Mouse (Mus musculus) adrenal gland, postnatal 25 days (tissue): ENCODE results near the gene Hexa. TPM values are rescaled to one million over a fixed set of nuclear protein-coding genes. Genes with fewer than 3 reads are reported as not detected.
A peak's percentile ranks its signal among the peaks of the same experiment; 100 is the strongest.

Experiments
- DNase-seq: peaks from one replicate; pipeline ENCODE4 v3.0.0; 2021; ENCODE audit warnings: mixed read lengths
- total RNA-seq: library from RNA; stranded (reverse); gene quantifications from 2 replicates; pipeline ENCODE4 v1.2.3, GENCODE M21; 2021

Hexa gene
- total RNA-seq, 1 experiment from 2014 or later = 158 TPM

DNA sequence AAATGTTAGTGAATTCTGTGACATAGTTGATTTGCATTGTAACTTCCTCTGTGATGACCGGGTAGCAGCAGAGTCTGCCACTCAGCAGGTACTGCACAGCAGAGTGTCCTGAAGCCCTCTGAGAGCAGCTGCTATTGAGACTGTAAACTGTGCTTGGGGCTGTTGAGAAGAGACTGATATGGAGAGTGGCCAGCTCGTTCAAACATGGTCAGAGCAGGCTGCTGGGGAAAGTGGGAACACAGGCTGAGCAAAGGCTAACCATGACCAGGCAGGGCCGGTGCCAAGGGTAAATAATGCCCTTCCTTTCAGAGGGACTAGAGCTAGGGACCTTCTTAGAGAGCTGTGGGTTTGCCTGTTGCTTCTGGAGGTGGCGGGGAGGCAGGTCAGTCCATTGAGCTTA lies 14.4 kb downstream of the Hexa start:
- DNase-seq = no peak

DNA sequence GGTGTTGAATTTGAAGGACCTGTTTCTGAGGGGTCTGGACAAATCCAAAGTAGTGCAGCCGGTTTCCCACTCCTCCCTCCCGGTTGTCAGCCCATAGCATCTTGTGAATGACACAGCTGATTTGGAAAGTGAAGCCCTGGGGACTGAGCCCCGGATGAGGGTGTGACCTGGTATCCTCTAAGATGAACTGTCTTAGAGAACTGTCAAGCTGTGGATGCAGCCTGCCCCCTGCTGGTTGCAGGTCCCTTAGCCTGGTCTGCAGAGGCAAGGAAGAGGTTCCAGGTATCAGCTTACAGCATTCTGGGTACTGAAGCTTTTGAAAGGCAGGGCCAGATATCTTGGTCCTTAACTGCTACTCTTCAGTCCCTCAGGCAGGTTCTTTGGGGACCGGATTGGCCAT lies 26.3 kb downstream of the Hexa start:
- peak; percentile 85 for DNase-seq

DNA sequence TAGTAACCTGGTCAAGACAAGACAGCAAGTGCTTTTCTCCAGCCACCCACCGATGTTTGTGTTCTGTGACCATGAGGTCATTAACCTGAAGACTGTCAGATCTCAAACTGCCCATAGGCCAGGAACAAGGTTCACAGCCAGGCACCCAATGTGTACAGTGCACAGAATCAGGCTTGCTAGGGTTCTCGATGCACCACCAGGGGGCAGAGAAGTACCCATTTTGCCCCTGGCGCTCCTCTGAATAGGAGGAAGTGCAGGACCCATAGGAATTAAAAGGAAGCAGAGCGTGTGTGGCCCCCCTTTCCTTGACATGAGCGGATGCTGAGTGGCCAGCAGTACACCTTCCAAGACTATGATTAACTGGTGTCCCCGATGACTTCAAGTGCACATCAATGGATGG lies 27.8 kb downstream of the Hexa start:
- DNase-seq = peak; percentile 61

DNA sequence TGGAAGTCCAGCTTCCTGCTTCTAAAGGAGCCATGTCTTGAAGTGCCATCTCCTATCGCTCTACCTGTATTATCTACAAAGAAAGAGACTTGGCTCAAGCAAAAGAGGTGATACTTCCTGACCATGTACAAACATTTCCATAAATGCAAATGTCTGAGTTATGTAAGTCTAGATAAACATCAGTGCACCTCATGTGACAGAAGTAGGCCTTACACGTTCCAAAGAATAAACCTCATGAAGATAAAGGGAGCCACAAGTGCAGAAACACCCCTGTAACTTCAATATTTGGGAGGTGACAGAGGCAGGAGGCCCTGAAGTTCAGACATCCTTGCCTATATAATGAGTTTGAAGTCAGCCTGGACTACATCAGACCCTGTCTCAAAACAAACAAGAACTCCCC lies 32.5 kb downstream of the Hexa start:
- DNase-seq = no peak

GRCm38 (mm10) chr9:59577401-59577800 lies 38.1 kb downstream of the Hexa start:
- no peak for DNase-seq

GRCm38 (mm10) chr9:59577844-59578504 lies 38.6 kb downstream of the Hexa start, which contains the start of gene Celf6:
TSS of gene Celf6 (plus strand) at chr9:59577917.
- peak; percentile 90 for DNase-seq

- DNase-seq = no peak
These were observed 39.1 kb downstream of the Hexa start for GRCm38 (mm10) chr9:59578505-59578867.

- peak; percentile 65 for DNase-seq
These were observed 45.5 kb downstream of the Hexa start for GRCm38 (mm10) chr9:59584871-59585308.

DNA sequence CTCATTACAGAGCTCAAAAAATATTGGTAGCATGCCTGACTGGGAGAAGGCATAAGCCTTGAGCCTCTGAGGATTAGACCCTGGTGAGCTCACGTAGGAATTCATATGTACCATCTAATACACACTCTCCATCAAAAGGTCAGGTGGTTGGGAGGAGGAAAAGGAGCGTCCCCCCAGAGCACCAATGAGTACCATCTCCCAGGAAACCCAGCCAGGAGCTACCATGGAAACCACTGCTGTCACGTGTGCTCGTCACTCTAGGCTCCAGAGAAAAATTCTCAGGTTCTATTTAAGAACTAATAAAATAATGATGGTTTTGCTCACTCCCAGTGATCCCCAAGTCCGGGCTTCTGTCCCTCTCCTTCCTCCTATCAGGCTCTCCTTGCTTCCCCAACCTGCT lies 48.9 kb downstream of the Hexa start:
- no peak for DNase-seq

- no peak for DNase-seq
These were observed 49.7 kb downstream of the Hexa start for GRCm38 (mm10) chr9:59588710-59589671.

- DNase-seq = no peak
These were observed 50.5 kb downstream of the Hexa start for GRCm38 (mm10) chr9:59589703-59590439.

- no peak for DNase-seq
These were observed 62.3 kb downstream of the Hexa start for GRCm38 (mm10) chr9:59601661-59602060.

DNA sequence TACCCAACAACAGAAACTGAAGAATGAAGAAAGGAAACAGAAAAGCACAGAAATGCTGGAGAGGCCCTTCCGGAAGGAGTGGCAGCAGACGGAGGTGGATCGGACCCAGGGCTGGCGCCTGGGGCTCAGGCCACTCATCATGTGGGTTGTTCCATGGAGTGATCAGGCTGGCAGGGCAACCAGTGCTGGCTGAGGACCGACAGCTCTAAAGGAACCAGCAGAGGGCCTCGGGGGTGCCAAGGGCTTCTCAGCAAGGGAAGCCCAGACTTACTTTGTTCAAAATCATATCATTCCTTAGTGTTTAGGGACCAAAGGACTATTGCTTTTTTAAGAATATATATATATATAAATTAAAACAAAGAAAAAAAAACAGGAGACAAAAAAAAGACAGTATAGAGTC lies 66.6 kb downstream of the Hexa start:
- no peak for DNase-seq

DNA sequence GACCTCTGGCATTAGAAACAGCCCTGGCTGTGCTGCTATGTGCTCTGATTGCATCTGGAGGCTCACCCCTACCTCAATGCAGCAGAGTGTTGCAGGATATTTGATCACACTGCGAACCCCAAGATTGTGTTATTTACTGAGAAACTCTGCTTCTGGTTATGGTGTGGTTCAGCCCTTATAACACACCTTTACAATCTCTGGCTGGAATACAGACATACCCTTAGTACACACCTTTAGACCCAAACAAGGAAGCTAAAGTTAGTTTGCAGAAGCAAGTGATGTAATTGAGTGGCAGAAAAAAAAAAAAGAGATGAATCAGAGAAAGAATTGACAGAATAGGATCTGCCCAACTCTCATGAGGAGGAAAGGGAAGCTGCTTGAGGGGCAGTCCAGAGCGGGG lies 71.6 kb downstream of the Hexa start:
- DNase-seq = no peak

Other genes starting within 250 kb of the Hexa start
- 28.6 and 31.1 TPM in 2 replicates for gene Adpgk, start 248.0 kb upstream of the Hexa start, total RNA-seq
- 8.3 and 11.4 TPM in 2 replicates for gene Bbs4, start 186.0 kb upstream of the Hexa start, total RNA-seq
- 138 and 142 TPM in 2 replicates for gene Arih1, start 52.9 kb upstream of the Hexa start, total RNA-seq
- gene Tmem202, start 307 bp downstream of the Hexa start, total RNA-seq = 3.5 and 5.0 TPM in 2 replicates
- gene Celf6, start 38.4 kb downstream of the Hexa start, total RNA-seq = 4.0 and 5.3 TPM in 2 replicates
- 29.7 and 35.8 TPM in 2 replicates for gene Parp6, start 77.7 kb downstream of the Hexa start, total RNA-seq
- 706 and 770 TPM in 2 replicates for gene Pkm, start 116.8 kb downstream of the Hexa start, total RNA-seq
- 0.12 and 0.24 TPM in 2 replicates for gene Gramd2, start 140.6 kb downstream of the Hexa start, total RNA-seq
- 11.4 and 12.2 TPM in 2 replicates for gene Senp8, start 211.2 kb downstream of the Hexa start, total RNA-seq
- gene Myo9a, start 211.4 kb downstream of the Hexa start, total RNA-seq = 14.4 and 15.1 TPM in 2 replicates